Mouse (Mus musculus) cerebellum, adult 2 months (tissue): ENCODE measurements around the gene Psme4.

Experiments
- CTCF ChIP-seq: fragments of 200-500 bp; IDR thresholded peaks from 2 replicates; pipeline ENCODE4 v1.5.1; 2011; ENCODE audit warnings: low read depth, mild to moderate bottlenecking, control low read depth, low read length, moderate library complexity, borderline replicate concordance; ENCODE audit not compliant: insufficient read depth
- POLR2A ChIP-seq: fragments of 200-500 bp; IDR thresholded peaks from 2 replicates; pipeline ENCODE4 v1.6.1; 2011; ENCODE audit warnings: low read length, control low read depth, borderline replicate concordance; ENCODE audit not compliant: insufficient read depth

DNA sequence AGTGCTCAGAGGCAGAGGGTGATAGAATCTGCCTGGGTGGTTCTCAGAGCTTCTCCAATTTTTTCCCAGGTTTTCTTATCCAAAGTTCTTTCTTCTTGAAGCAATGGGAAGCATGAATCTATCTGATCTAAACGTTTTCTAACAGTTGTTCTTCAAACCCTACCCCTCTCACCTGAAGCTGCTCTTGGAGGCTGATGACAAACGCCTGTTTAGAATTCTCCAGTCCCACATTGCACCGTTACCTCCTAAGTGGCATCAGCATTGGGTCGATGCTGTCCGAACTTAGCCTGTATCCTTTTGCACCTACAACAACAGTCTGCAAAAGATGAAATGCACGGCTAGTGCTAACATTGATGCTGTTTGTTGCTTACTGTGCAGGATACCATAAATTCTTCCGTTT lies 10.1 kb upstream of the Psme4 start:
- no peak for TF ChIP-seq POLR2A
- no peak for TF ChIP-seq CTCF
